Mouse (Mus musculus): ENCODE measurements around the gene Trim69. TPM values are rescaled to one million over a fixed set of nuclear protein-coding genes. Genes with fewer than 3 reads are reported as not detected.
"Not testable (repeated sequence)": the region's sequence is repeated elsewhere in the genome, so short reads cannot be mapped to it uniquely, and the experiment has no call there.

Gene Trim69
- polyA plus RNA-seq, 1 experiment from 2014 or later = not detected

- no peak for ATAC-seq (ENCODE audit: insufficient number of reproducible peaks, low FRiP score)
- no peak overlapping the region for H3K27ac ChIP-seq (ENCODE audit: poor library complexity, severe bottlenecking)
- no peaks in the 10 kb centered on the region for H3K4me1 ChIP-seq (replicated peaks)
- no peak overlapping the region for H3K9ac ChIP-seq
- H3K9me3 ChIP-seq (replicated peaks) = no peaks in the 10 kb centered on the region
- H3K27me3 ChIP-seq (replicated peaks) = no peaks in the 10 kb centered on the region
- no peak overlapping the region for H3K4me2 ChIP-seq
- no peak overlapping the region for H3K4me3 ChIP-seq
- 92% methylated on average over 2 of the region's 2 CpGs for WGBS
- no peaks in the 10 kb centered on the region for H3K36me3 ChIP-seq
Measured at GRCm38 (mm10) chr2:122172188-122172587, 11.7 kb downstream of the Trim69 start.

GRCm38 (mm10) chr2:122180051-122180822, 19.7 kb downstream of the Trim69 start:
- 68% methylated on average over 8 of the region's 8 CpGs for WGBS
- Histone ChIP-seq H3K4me1 (replicated peaks) (peaks cover 3% of the 10 kb centered on the region; the same call in 1 of the 2 replicates), H3K4me3 (no peak overlapping the region), H3K36me3 (no peaks in the 10 kb centered on the region), H3K27me3 (replicated peaks) (no peaks in the 10 kb centered on the region), H3K9ac (no peak overlapping the region), H3K27ac (ENCODE audit: poor library complexity, severe bottlenecking) (no peak overlapping the region), H3K9me3 (replicated peaks) (no peaks in the 10 kb centered on the region), H3K4me2 (no peak overlapping the region)
- no peak for ATAC-seq (ENCODE audit: insufficient number of reproducible peaks, low FRiP score)

GRCm38 (mm10) chr2:122185086-122185485, 24.6 kb downstream of the Trim69 start:
- 75% methylated on average over 4 of the region's 4 CpGs for WGBS
- ATAC-seq (ENCODE audit: insufficient number of reproducible peaks, low FRiP score) = no peak

GRCm38 (mm10) chr2:122186106-122186505, 25.6 kb downstream of the Trim69 start, which contains the start of the genes Patl2 and Terb2:
TSS of gene Patl2 (minus strand) at chr2:122186189.
TSS of gene Terb2 (plus strand) at chr2:122186272.
- Histone ChIP-seq H3K27me3 (replicated peaks) (no peaks in the 10 kb centered on the region), H3K4me3 (no peak within 1 kb of the TSS), H3K27ac (ENCODE audit: poor library complexity, severe bottlenecking) (no peak within 1 kb of the TSS), H3K4me2 (no peak within 1 kb of the TSS), H3K36me3 (no peaks in the 10 kb centered on the region), H3K4me1 (replicated peaks) (no peaks in the 10 kb centered on the region), H3K9me3 (replicated peaks) (no peaks in the 10 kb centered on the region), H3K9ac (no peak within 1 kb of the TSS)
- ATAC-seq (ENCODE audit: insufficient number of reproducible peaks, low FRiP score) = no peak
- WGBS = 73% methylated on average over 17 of the region's 17 CpGs

More at GRCm38 (mm10) chr2:122185086-122185485, 24.6 kb downstream of the Trim69 start:
- H3K4me3 ChIP-seq = no peak overlapping the region
- H3K36me3 ChIP-seq = no peaks in the 10 kb centered on the region
- H3K9me3 ChIP-seq (replicated peaks) = no peaks in the 10 kb centered on the region
- no peak overlapping the region for H3K4me2 ChIP-seq
- H3K27me3 ChIP-seq (replicated peaks) = no peaks in the 10 kb centered on the region
- H3K9ac ChIP-seq = no peak overlapping the region
- H3K4me1 ChIP-seq (replicated peaks) = peaks cover under 1% of the 10 kb centered on the region; the same call in 1 of the 2 replicates
- H3K27ac ChIP-seq (ENCODE audit: poor library complexity, severe bottlenecking) = no peak overlapping the region

GRCm38 (mm10) chr2:122186751-122187150, 26.3 kb downstream of the Trim69 start:
- H3K4me3 ChIP-seq = no peak overlapping the region
- no peak overlapping the region for H3K27ac ChIP-seq (ENCODE audit: poor library complexity, severe bottlenecking)
- no peak for ATAC-seq (ENCODE audit: insufficient number of reproducible peaks, low FRiP score)
- 89% methylated on average over 3 of the region's 3 CpGs for WGBS
- H3K27me3 ChIP-seq (replicated peaks) = no peaks in the 10 kb centered on the region
- no peaks in the 10 kb centered on the region for H3K4me1 ChIP-seq (replicated peaks)
- no peaks in the 10 kb centered on the region for H3K9me3 ChIP-seq (replicated peaks)
- H3K36me3 ChIP-seq = no peaks in the 10 kb centered on the region
- no peak overlapping the region for H3K4me2 ChIP-seq
- no peak overlapping the region for H3K9ac ChIP-seq

- no peak overlapping the region for H3K9ac ChIP-seq
- 55% methylated on average over 3 of the region's 3 CpGs for WGBS
- H3K27ac ChIP-seq (ENCODE audit: poor library complexity, severe bottlenecking) = no peak overlapping the region
- no peak overlapping the region for H3K4me2 ChIP-seq
- no peak overlapping the region for H3K4me3 ChIP-seq
- no peaks in the 10 kb centered on the region for H3K36me3 ChIP-seq
- H3K4me1 ChIP-seq (replicated peaks) = no peaks in the 10 kb centered on the region
- no peaks in the 10 kb centered on the region for H3K9me3 ChIP-seq (replicated peaks)
- no peaks in the 10 kb centered on the region for H3K27me3 ChIP-seq (replicated peaks)
- no peak for ATAC-seq (ENCODE audit: insufficient number of reproducible peaks, low FRiP score)
Measured at GRCm38 (mm10) chr2:122191849-122192248, 31.3 kb downstream of the Trim69 start.

- ATAC-seq (ENCODE audit: insufficient number of reproducible peaks, low FRiP score) = no peak
- no peak overlapping the region for H3K4me2 ChIP-seq
- no peak overlapping the region for H3K4me3 ChIP-seq
- H3K9me3 ChIP-seq (replicated peaks) = no peaks in the 10 kb centered on the region
- WGBS = 46% methylated on average over 1 of the region's 1 CpGs
- H3K27ac ChIP-seq (ENCODE audit: poor library complexity, severe bottlenecking) = no peak overlapping the region
- H3K27me3 ChIP-seq (replicated peaks) = no peaks in the 10 kb centered on the region
- H3K36me3 ChIP-seq = no peaks in the 10 kb centered on the region
- no peak overlapping the region for H3K9ac ChIP-seq
- no peaks in the 10 kb centered on the region for H3K4me1 ChIP-seq (replicated peaks)
Measured at GRCm38 (mm10) chr2:122194509-122194929, 34.0 kb downstream of the Trim69 start.

GRCm38 (mm10) chr2:122201501-122201900, 41.0 kb downstream of the Trim69 start:
- Histone ChIP-seq H3K36me3 (no peaks in the 10 kb centered on the region), H3K4me1 (replicated peaks) (no peaks in the 10 kb centered on the region), H3K9ac (no peak overlapping the region), H3K4me3 (no peak overlapping the region), H3K27ac (ENCODE audit: poor library complexity, severe bottlenecking) (no peak overlapping the region), H3K4me2 (no peak overlapping the region), H3K27me3 (replicated peaks) (no peaks in the 10 kb centered on the region), H3K9me3 (replicated peaks) (no peaks in the 10 kb centered on the region)
- no peak for ATAC-seq (ENCODE audit: insufficient number of reproducible peaks, low FRiP score)
- WGBS = 38% methylated on average over 1 of the region's 1 CpGs

GRCm38 (mm10) chr2:122206440-122207107, 46.1 kb downstream of the Trim69 start:
- H3K4me1 ChIP-seq (replicated peaks) = no peaks in the 10 kb centered on the region
- no peaks in the 10 kb centered on the region for H3K36me3 ChIP-seq
- H3K4me3 ChIP-seq = no peak overlapping the region
- no peak overlapping the region for H3K4me2 ChIP-seq
- WGBS = 46% methylated on average over 2 of the region's 2 CpGs
- H3K9me3 ChIP-seq (replicated peaks) = no peaks in the 10 kb centered on the region
- H3K27ac ChIP-seq (ENCODE audit: poor library complexity, severe bottlenecking) = no peak overlapping the region
- ATAC-seq (ENCODE audit: insufficient number of reproducible peaks, low FRiP score) = no peak
- H3K27me3 ChIP-seq (replicated peaks) = no peaks in the 10 kb centered on the region
- H3K9ac ChIP-seq = no peak overlapping the region

- Histone ChIP-seq H3K9ac (no peak overlapping the region), H3K4me1 (replicated peaks) (no peaks in the 10 kb centered on the region), H3K4me3 (no peak overlapping the region), H3K36me3 (no peaks in the 10 kb centered on the region), H3K9me3 (replicated peaks) (no peaks in the 10 kb centered on the region), H3K4me2 (no peak overlapping the region), H3K27me3 (replicated peaks) (no peaks in the 10 kb centered on the region), H3K27ac (ENCODE audit: poor library complexity, severe bottlenecking) (no peak overlapping the region)
- 84% methylated on average over 3 of the region's 3 CpGs for WGBS
- ATAC-seq (ENCODE audit: insufficient number of reproducible peaks, low FRiP score) = no peak
Measured at GRCm38 (mm10) chr2:122210534-122211228, 50.2 kb downstream of the Trim69 start.

GRCm38 (mm10) chr2:122217075-122217474, 56.6 kb downstream of the Trim69 start:
- not testable (repeated sequence) for H3K36me3 ChIP-seq; H3K4me1 ChIP-seq (replicated peaks); H3K27ac ChIP-seq (ENCODE audit: poor library complexity, severe bottlenecking); H3K4me3 ChIP-seq; ATAC-seq (ENCODE audit: insufficient number of reproducible peaks, low FRiP score); H3K4me2 ChIP-seq; H3K9ac ChIP-seq; H3K9me3 ChIP-seq (replicated peaks); H3K27me3 ChIP-seq (replicated peaks)
- WGBS = 66% methylated on average over 4 of the region's 4 CpGs

All from heart, embryonic 12.5 days (tissue).